Mouse (Mus musculus): ENCODE results near the gene Nrxn2. TPM values are rescaled to one million over a fixed set of nuclear protein-coding genes. Genes with fewer than 3 reads are reported as not detected.

Nrxn2 gene
- polyA plus RNA-seq, 1 experiment, result 2.2 TPM

- no peak for DNase-seq (ENCODE audit: low read depth in 1 of 2, low spot score in 2 of 2)
- TF ChIP-seq CTCF (IDR thresholded peaks at IDR 0.05; ENCODE audit: extremely low read depth, insufficient read depth, insufficient read length, insufficient replicate concordance) (no peak), POLR2A (IDR thresholded peaks at IDR 0.05; ENCODE audit: low read depth, low read length) (no peak)
These were observed 141.0 kb downstream of the Nrxn2 start for GRCm38 (mm10) chr19:6559576-6559975.

GRCm38 (mm10) chr19:6560246-6560815, 141.8 kb downstream of the Nrxn2 start:
- H3K27me3 ChIP-seq (ENCODE audit: control insufficient read depth, insufficient read depth, low read length), result no peaks in the 10 kb centered on the region
- DNase-seq (ENCODE audit: low read depth in 1 of 2, low spot score in 2 of 2), result no peak
- no peak overlapping the region for H3K27ac ChIP-seq (ENCODE audit: insufficient read depth, low read length)
- 87% methylated on average over 7 of the region's 7 CpGs for WGBS
- no peaks in the 10 kb centered on the region for H3K36me3 ChIP-seq (ENCODE audit: control insufficient read depth, insufficient read depth, low read length)
- no peak for TF ChIP-seq CTCF (IDR thresholded peaks at IDR 0.05; ENCODE audit: extremely low read depth, insufficient read depth, insufficient read length, insufficient replicate concordance)
- no peak for TF ChIP-seq POLR2A (IDR thresholded peaks at IDR 0.05; ENCODE audit: low read depth, low read length)
- no peak overlapping the region for H3K4me3 ChIP-seq (ENCODE audit: extremely low read depth, insufficient read depth, insufficient read length)
- H3K4me1 ChIP-seq (ENCODE audit: control insufficient read depth, insufficient read depth, insufficient read length), result peaks cover 7% of the 10 kb centered on the region; the same call in 1 of the 2 replicates

More at GRCm38 (mm10) chr19:6559576-6559975, 141.0 kb downstream of the Nrxn2 start:
- Histone ChIP-seq H3K36me3 (ENCODE audit: control insufficient read depth, insufficient read depth, low read length) (no peaks in the 10 kb centered on the region), H3K4me1 (ENCODE audit: control insufficient read depth, insufficient read depth, insufficient read length) (peaks cover 7% of the 10 kb centered on the region; the same call in 1 of the 2 replicates), H3K27ac (ENCODE audit: insufficient read depth, low read length) (no peak overlapping the region), H3K4me3 (ENCODE audit: extremely low read depth, insufficient read depth, insufficient read length) (no peak overlapping the region), H3K27me3 (ENCODE audit: control insufficient read depth, insufficient read depth, low read length) (no peaks in the 10 kb centered on the region)
- WGBS, result 86% methylated on average over 4 of the region's 4 CpGs

GRCm38 (mm10) chr19:6565136-6565535, 146.6 kb downstream of the Nrxn2 start:
- Histone ChIP-seq H3K27ac (ENCODE audit: insufficient read depth, low read length) (no peak overlapping the region), H3K4me3 (ENCODE audit: extremely low read depth, insufficient read depth, insufficient read length) (no peak overlapping the region), H3K27me3 (ENCODE audit: control insufficient read depth, insufficient read depth, low read length) (no peaks in the 10 kb centered on the region), H3K4me1 (ENCODE audit: control insufficient read depth, insufficient read depth, insufficient read length) (no peaks in the 10 kb centered on the region), H3K36me3 (ENCODE audit: control insufficient read depth, insufficient read depth, low read length) (no peaks in the 10 kb centered on the region)
- 91% methylated on average over 6 of the region's 6 CpGs for WGBS
- TF ChIP-seq POLR2A (IDR thresholded peaks at IDR 0.05; ENCODE audit: low read depth, low read length) (no peak), CTCF (IDR thresholded peaks at IDR 0.05; ENCODE audit: extremely low read depth, insufficient read depth, insufficient read length, insufficient replicate concordance) (no peak)
- no peak for DNase-seq (ENCODE audit: low read depth in 1 of 2, low spot score in 2 of 2)

- H3K27me3 ChIP-seq (ENCODE audit: control insufficient read depth, insufficient read depth, low read length), result no peaks in the 10 kb centered on the region
- no peak for DNase-seq (ENCODE audit: low read depth in 1 of 2, low spot score in 2 of 2)
- no peak for TF ChIP-seq CTCF (IDR thresholded peaks at IDR 0.05; ENCODE audit: extremely low read depth, insufficient read depth, insufficient read length, insufficient replicate concordance)
- no peak for TF ChIP-seq POLR2A (IDR thresholded peaks at IDR 0.05; ENCODE audit: low read depth, low read length)
- no peaks in the 10 kb centered on the region for H3K4me1 ChIP-seq (ENCODE audit: control insufficient read depth, insufficient read depth, insufficient read length)
- no peak overlapping the region for H3K4me3 ChIP-seq (ENCODE audit: extremely low read depth, insufficient read depth, insufficient read length)
- WGBS, result 70% methylated on average over 2 of the region's 2 CpGs
- no peak overlapping the region for H3K27ac ChIP-seq (ENCODE audit: insufficient read depth, low read length)
- no peaks in the 10 kb centered on the region for H3K36me3 ChIP-seq (ENCODE audit: control insufficient read depth, insufficient read depth, low read length)
These were observed 147.9 kb downstream of the Nrxn2 start for GRCm38 (mm10) chr19:6566450-6566849.

- 87% methylated on average over 5 of the region's 5 CpGs for WGBS
- Histone ChIP-seq H3K36me3 (ENCODE audit: control insufficient read depth, insufficient read depth, low read length) (no peaks in the 10 kb centered on the region), H3K4me3 (ENCODE audit: extremely low read depth, insufficient read depth, insufficient read length) (no peak overlapping the region), H3K27ac (ENCODE audit: insufficient read depth, low read length) (no peak overlapping the region), H3K27me3 (ENCODE audit: control insufficient read depth, insufficient read depth, low read length) (no peaks in the 10 kb centered on the region), H3K4me1 (ENCODE audit: control insufficient read depth, insufficient read depth, insufficient read length) (no peaks in the 10 kb centered on the region)
- TF ChIP-seq CTCF (IDR thresholded peaks at IDR 0.05; ENCODE audit: extremely low read depth, insufficient read depth, insufficient read length, insufficient replicate concordance) (no peak), POLR2A (IDR thresholded peaks at IDR 0.05; ENCODE audit: low read depth, low read length) (no peak)
- DNase-seq (ENCODE audit: low read depth in 1 of 2, low spot score in 2 of 2), result no peak
These were observed 150.5 kb downstream of the Nrxn2 start for GRCm38 (mm10) chr19:6569021-6569420.

- H3K36me3 ChIP-seq (ENCODE audit: control insufficient read depth, insufficient read depth, low read length), result no peaks in the 10 kb centered on the region
- H3K27me3 ChIP-seq (ENCODE audit: control insufficient read depth, insufficient read depth, low read length), result no peaks in the 10 kb centered on the region
- 39% methylated on average over 5 of the region's 5 CpGs for WGBS
These were observed 151.0 kb downstream of the Nrxn2 start for GRCm38 (mm10) chr19:6569561-6569960.

GRCm38 (mm10) chr19:6571476-6571875, 152.9 kb downstream of the Nrxn2 start:
- TF ChIP-seq POLR2A (IDR thresholded peaks at IDR 0.05; ENCODE audit: low read depth, low read length), result no peak
- TF ChIP-seq CTCF (IDR thresholded peaks at IDR 0.05; ENCODE audit: extremely low read depth, insufficient read depth, insufficient read length, insufficient replicate concordance), result no peak
- Histone ChIP-seq H3K27me3 (ENCODE audit: control insufficient read depth, insufficient read depth, low read length) (no peaks in the 10 kb centered on the region), H3K27ac (ENCODE audit: insufficient read depth, low read length) (no peak overlapping the region), H3K4me3 (ENCODE audit: extremely low read depth, insufficient read depth, insufficient read length) (no peak overlapping the region), H3K4me1 (ENCODE audit: control insufficient read depth, insufficient read depth, insufficient read length) (no peaks in the 10 kb centered on the region), H3K36me3 (ENCODE audit: control insufficient read depth, insufficient read depth, low read length) (no peaks in the 10 kb centered on the region)
- no peak for DNase-seq (ENCODE audit: low read depth in 1 of 2, low spot score in 2 of 2)
- 83% methylated on average over 5 of the region's 5 CpGs for WGBS

More at GRCm38 (mm10) chr19:6569561-6569960, 151.0 kb downstream of the Nrxn2 start:
- H3K27ac ChIP-seq (ENCODE audit: insufficient read depth, low read length), result no peak overlapping the region
- no peak overlapping the region for H3K4me3 ChIP-seq (ENCODE audit: extremely low read depth, insufficient read depth, insufficient read length)
- no peak for DNase-seq (ENCODE audit: low read depth in 1 of 2, low spot score in 2 of 2)
- no peaks in the 10 kb centered on the region for H3K4me1 ChIP-seq (ENCODE audit: control insufficient read depth, insufficient read depth, insufficient read length)
- no peak for TF ChIP-seq CTCF (IDR thresholded peaks at IDR 0.05; ENCODE audit: extremely low read depth, insufficient read depth, insufficient read length, insufficient replicate concordance)
- no peak for TF ChIP-seq POLR2A (IDR thresholded peaks at IDR 0.05; ENCODE audit: low read depth, low read length)
